Mouse (Mus musculus) lung, postnatal 14 days (tissue): ENCODE data around the gene Cmc4.

ENCODE experiments used
- DNase-seq: peaks from one replicate; pipeline ENCODE4 v3.0.0; 2021

The Cmc4 gene

GRCm38 (mm10) chrX:75415936-75416785 is at the start of gene Cmc4, which contains the start of the genes Mtcp1 and Brcc3:
Gene Cmc4, minus strand, starts transcription at chrX:75416584.
Gene Mtcp1, minus strand, starts transcription at chrX:75416588.
Gene Brcc3, plus strand, starts transcription at chrX:75416628.
- DNase-seq = peak; percentile 85

- DNase-seq = no peak
These were observed 38.2 kb upstream of the Cmc4 start for GRCm38 (mm10) chrX:75454597-75454996.

- no peak for DNase-seq
These were observed 6.7 kb downstream of the Cmc4 start for GRCm38 (mm10) chrX:75409711-75410110.

GRCm38 (mm10) chrX:75403350-75403749 is 13.0 kb downstream of the Cmc4 start:
- no peak for DNase-seq

- peak; percentile 3 for DNase-seq
These were observed 13.7 kb downstream of the Cmc4 start for GRCm38 (mm10) chrX:75402668-75403067.

GRCm38 (mm10) chrX:75399471-75399870 is 16.9 kb downstream of the Cmc4 start:
- DNase-seq = no peak

- DNase-seq = peak; percentile 77
These were observed 34.1 kb downstream of the Cmc4 start, which contains the start of the genes Fundc2 and F8 for GRCm38 (mm10) chrX:75382195-75382771. Gene Fundc2, plus strand, starts transcription at chrX:75382399. Gene F8, minus strand, starts transcription at chrX:75382615.

- no peak for DNase-seq
These were observed 34.7 kb downstream of the Cmc4 start for GRCm38 (mm10) chrX:75381699-75382098.

GRCm38 (mm10) chrX:75381176-75381575 is 35.2 kb downstream of the Cmc4 start:
- DNase-seq = no peak

GRCm38 (mm10) chrX:75376815-75377214 is 39.6 kb downstream of the Cmc4 start:
- DNase-seq = no peak

- no peak for DNase-seq
These were observed 43.5 kb downstream of the Cmc4 start for GRCm38 (mm10) chrX:75372666-75373425.

GRCm38 (mm10) chrX:75370197-75370596 is 46.2 kb downstream of the Cmc4 start:
- DNase-seq = no peak
